Mouse (Mus musculus) hindbrain, postnatal 0 days (tissue): ENCODE data around the gene Gm49601. TPM values are rescaled to one million over a fixed set of nuclear protein-coding genes. Genes with fewer than 3 reads are reported as not detected.

Experiments used
- ATAC-seq: fragments of 200-750 bp; cut with Nextera tagmentation; 2 replicates; pipeline ENCODE4 v1.8.0; 2017; ENCODE audit warnings: mild to moderate bottlenecking, moderate TSS enrichment, moderate library complexity
- DNase-seq: peaks from one replicate; pipeline ENCODE4 v3.0.0-alpha.2; 2015; ENCODE audit warnings: low spot score
- H3K27ac ChIP-seq: fragments of 300-500 bp; sonication (generic); 2 replicates; pipeline ENCODE4 v1.5.1; 2014; ENCODE audit warnings: mild to moderate bottlenecking
- H3K27me3 ChIP-seq: fragments of 300-500 bp; sonication (generic); 2 replicates; pipeline ENCODE4 v1.6.1; 2014; ENCODE audit warnings: low read length, mixed read lengths; ENCODE audit not compliant: insufficient read depth
- H3K36me3 ChIP-seq: fragments of 300-500 bp; sonication (generic); 2 replicates; pipeline ENCODE4 v1.6.1; 2014; ENCODE audit warnings: low read length, mixed read lengths; ENCODE audit not compliant: insufficient read depth
- H3K4me1 ChIP-seq: fragments of 300-500 bp; sonication (generic); 2 replicates; pipeline ENCODE4 v1.6.1; 2014; ENCODE audit warnings: antibody characterized with exemption, low read length, mixed read lengths; ENCODE audit not compliant: insufficient read depth
- H3K4me2 ChIP-seq: fragments of 300-500 bp; sonication (generic); 2 replicates; pipeline ENCODE4 v1.6.1; 2014; ENCODE audit warnings: low read depth, mild to moderate bottlenecking, low read length, moderate library complexity, mixed read lengths
- H3K4me3 ChIP-seq: fragments of 300-500 bp; sonication (generic); 2 replicates; pipeline ENCODE4 v1.5.1; 2014; ENCODE audit warnings: low read length
- H3K9ac ChIP-seq: fragments of 300-500 bp; sonication (generic); replicated peaks from 2 replicates; pipeline ENCODE4 v1.6.1; 2014; ENCODE audit warnings: mild to moderate bottlenecking, low read length, moderate library complexity, mixed read lengths
- H3K9me3 ChIP-seq: fragments of 300-500 bp; sonication (generic); 2 replicates; pipeline ENCODE4 v1.6.1; 2016; ENCODE audit warnings: low read length, mixed read lengths
- CTCF ChIP-seq: IDR thresholded peaks from 2 replicates; pipeline ENCODE4 v1.5.1; 2016; ENCODE audit warnings: antibody characterized with exemption, control low read depth, low read depth
- WGBS: fragments of 180-500 bp; shearing (Covaris S2); extraction: QIAGEN DNeasy Blood & Tissue Kit; methylation state at CpG from one replicate; pipeline ENCODE4 v1.1.7; 2014; 5-methylcytosine and 5-hydroxymethylcytosine counted together
- polyA plus RNA-seq: library from polyadenylated mRNA; unstranded; fragments of >200 nt; fragmentation: Nextera tagmentation; extraction: Ambion mirVana; gene quantifications from 2 replicates; pipeline ENCODE4 v1.2.1, GENCODE M21; 2015
- total RNA-seq: library from RNA; depleted of rRNA; stranded (reverse); fragments of >200 nt; gene quantifications from 2 replicates; pipeline ENCODE4 v1.2.3, GENCODE M21; 2014

Gene Gm49601
- total and polyA plus RNA-seq, 2 experiments from 2014 or later, result 3.1 to 24.0 TPM

- Histone ChIP-seq H3K27ac (no peak overlapping the region), H3K4me1 (no peaks in the 10 kb centered on the region), H3K9me3 (no peaks in the 10 kb centered on the region), H3K9ac (no peak overlapping the region), H3K36me3 (no peaks in the 10 kb centered on the region), H3K4me3 (no peak overlapping the region), H3K4me2 (no peak overlapping the region), H3K27me3 (no peaks in the 10 kb centered on the region)
- TF ChIP-seq CTCF, result no peak
- ATAC-seq, result no peak
- DNase-seq, result no peak
- WGBS, result 85% methylated on average over 6 of the region's 6 CpGs
Measured at GRCm38 (mm10) chr16:18653290-18654160, 27.3 kb upstream of the Gm49601 start.

- no peak for TF ChIP-seq CTCF
- no peaks in the 10 kb centered on the region for H3K27me3 ChIP-seq
- H3K36me3 ChIP-seq, result no peaks in the 10 kb centered on the region
- no peak overlapping the region for H3K27ac ChIP-seq
- ATAC-seq, result no peak
- no peak for DNase-seq
- H3K4me1 ChIP-seq, result no peaks in the 10 kb centered on the region
- no peaks in the 10 kb centered on the region for H3K9me3 ChIP-seq
- H3K9ac ChIP-seq, result no peak overlapping the region
- no peak overlapping the region for H3K4me3 ChIP-seq
- H3K4me2 ChIP-seq, result no peak overlapping the region
- 63% methylated on average over 3 of the region's 3 CpGs for WGBS
Measured at GRCm38 (mm10) chr16:18649126-18649525, 22.9 kb upstream of the Gm49601 start.

DNA sequence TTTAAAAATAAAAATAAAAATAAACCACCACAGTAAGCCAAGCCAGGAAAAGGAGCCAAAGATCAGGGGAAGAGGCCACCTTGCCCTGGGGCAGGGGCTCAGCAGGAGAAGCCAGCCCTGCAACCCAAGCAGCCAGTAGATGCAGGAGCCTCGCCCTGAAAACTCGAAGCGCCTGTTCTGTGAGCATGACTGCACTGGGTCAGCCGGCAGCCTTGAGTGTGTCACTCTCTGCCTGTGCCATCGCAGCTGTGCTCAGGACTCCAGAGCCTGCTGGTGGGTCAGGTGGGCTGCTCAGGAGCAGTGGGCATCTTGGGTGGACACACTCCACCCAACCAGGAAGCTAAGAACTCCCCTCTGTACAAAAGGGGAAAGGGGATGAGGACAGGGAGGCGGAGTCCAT lies 19.1 kb upstream of the Gm49601 start:
- H3K4me2 ChIP-seq, result no peak overlapping the region
- H3K9me3 ChIP-seq, result no peaks in the 10 kb centered on the region
- 77% methylated on average over 6 of the region's 6 CpGs for WGBS
- TF ChIP-seq CTCF, result no peak
- H3K4me1 ChIP-seq, result no peaks in the 10 kb centered on the region
- H3K36me3 ChIP-seq, result no peaks in the 10 kb centered on the region
- no peaks in the 10 kb centered on the region for H3K27me3 ChIP-seq
- ATAC-seq (no peak), DNase-seq (no peak)
- no peak overlapping the region for H3K4me3 ChIP-seq
- no peak overlapping the region for H3K27ac ChIP-seq
- H3K9ac ChIP-seq, result no peak overlapping the region

- DNase-seq (no peak), ATAC-seq (no peak)
- TF ChIP-seq CTCF, result no peak
- Histone ChIP-seq H3K4me3 (no peak overlapping the region), H3K4me2 (no peak overlapping the region), H3K9me3 (no peaks in the 10 kb centered on the region), H3K27ac (no peak overlapping the region), H3K4me1 (no peaks in the 10 kb centered on the region), H3K36me3 (no peaks in the 10 kb centered on the region), H3K27me3 (no peaks in the 10 kb centered on the region), H3K9ac (no peak overlapping the region)
- 74% methylated on average over 4 of the region's 4 CpGs for WGBS
Measured at GRCm38 (mm10) chr16:18644485-18644884, 18.3 kb upstream of the Gm49601 start.

DNA sequence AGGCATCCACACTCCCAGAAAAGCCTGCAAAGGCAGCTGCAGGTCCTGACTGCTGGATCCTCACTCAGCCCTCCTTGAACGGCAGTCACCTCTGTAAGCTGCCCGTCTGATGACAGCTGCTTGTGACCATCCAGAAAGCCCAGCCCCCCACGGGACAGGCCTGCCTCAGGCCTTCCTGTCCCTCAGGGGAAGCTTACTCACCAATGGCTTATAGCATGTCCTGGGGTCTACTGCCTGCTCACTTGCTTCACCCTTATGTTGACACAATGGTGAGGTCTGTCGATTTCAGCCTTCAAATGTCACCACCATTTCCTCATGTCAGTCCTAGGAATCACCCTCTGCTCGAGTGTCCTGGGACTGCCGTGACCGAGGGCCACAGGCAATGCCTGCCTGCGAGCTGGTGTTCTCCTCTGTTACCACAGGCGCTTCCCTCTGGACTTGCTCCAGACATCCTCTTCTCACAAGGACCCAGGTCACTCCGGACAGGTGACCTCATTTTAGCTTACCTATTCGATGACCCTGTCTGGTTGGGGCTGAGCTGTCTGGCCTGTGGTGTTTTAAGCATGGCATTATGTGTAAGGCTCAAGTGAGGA lies 17.3 kb upstream of the Gm49601 start:
- WGBS, result 78% methylated on average over 11 of the region's 11 CpGs
- no peak overlapping the region for H3K4me2 ChIP-seq
- TF ChIP-seq CTCF, result no peak

GRCm38 (mm10) chr16:18642897-18643296 lies 16.7 kb upstream of the Gm49601 start:
- DNase-seq (no peak), ATAC-seq (no peak)
- Histone ChIP-seq H3K4me1 (no peaks in the 10 kb centered on the region), H3K4me3 (no peak overlapping the region), H3K36me3 (no peaks in the 10 kb centered on the region), H3K27me3 (no peaks in the 10 kb centered on the region), H3K9me3 (no peaks in the 10 kb centered on the region), H3K9ac (no peak overlapping the region), H3K27ac (no peak overlapping the region), H3K4me2 (no peak overlapping the region)
- no peak for TF ChIP-seq CTCF
- 85% methylated on average over 4 of the region's 4 CpGs for WGBS

More for the DNA sequence above, 17.3 kb upstream of the Gm49601 start:
- no peak overlapping the region for H3K9ac ChIP-seq
- ATAC-seq (no peak), DNase-seq (no peak)
- H3K4me1 ChIP-seq, result no peaks in the 10 kb centered on the region
- no peak overlapping the region for H3K27ac ChIP-seq
- no peaks in the 10 kb centered on the region for H3K27me3 ChIP-seq
- no peaks in the 10 kb centered on the region for H3K9me3 ChIP-seq
- H3K36me3 ChIP-seq, result no peaks in the 10 kb centered on the region
- H3K4me3 ChIP-seq, result no peak overlapping the region

DNA sequence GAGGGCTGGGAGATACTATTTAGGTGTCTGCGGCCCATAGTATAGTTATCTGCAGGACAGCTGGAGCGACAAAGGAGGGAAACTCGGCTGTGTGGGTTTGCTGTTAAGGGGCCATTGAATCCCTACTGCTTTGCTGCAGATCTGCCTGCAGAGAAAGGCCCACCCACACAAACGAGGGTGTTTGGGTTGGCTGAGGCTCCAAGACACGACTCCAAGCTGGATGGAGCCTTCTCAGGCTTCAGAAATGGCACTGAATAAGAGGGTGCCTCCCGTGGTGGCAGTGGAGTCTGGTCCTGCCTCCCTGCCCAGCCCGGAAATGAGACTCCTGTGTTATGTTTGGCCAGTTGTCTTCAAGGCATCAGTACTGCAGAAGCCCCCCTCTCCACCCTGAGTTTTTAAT lies 16.1 kb upstream of the Gm49601 start:
- H3K4me2 ChIP-seq, result no peak overlapping the region

More for the DNA sequence above, 16.1 kb upstream of the Gm49601 start:
- Histone ChIP-seq H3K9me3 (no peaks in the 10 kb centered on the region), H3K27me3 (no peaks in the 10 kb centered on the region), H3K4me3 (no peak overlapping the region), H3K36me3 (no peaks in the 10 kb centered on the region), H3K9ac (no peak overlapping the region), H3K27ac (no peak overlapping the region), H3K4me1 (no peaks in the 10 kb centered on the region)
- WGBS, result 52% methylated on average over 7 of the region's 7 CpGs
- ATAC-seq, result no peak
- no peak for TF ChIP-seq CTCF
- no peak for DNase-seq
